Mouse (Mus musculus): ENCODE data around the gene Rad51b. TPM values are rescaled to one million over a fixed set of nuclear protein-coding genes. Genes with fewer than 3 reads are reported as not detected.

Rad51b gene
- polyA plus RNA-seq, 1 experiment from 2014 or later = 9.0 TPM

- H3K36me3 ChIP-seq = no peaks in the 10 kb centered on the region
- H3K27me3 ChIP-seq = no peaks in the 10 kb centered on the region
- H3K4me3 ChIP-seq = no peak overlapping the region
- H3K9me3 ChIP-seq = no peaks in the 10 kb centered on the region
- no peak for ATAC-seq (ENCODE audit: borderline replicate concordance, extremely low read depth, low FRiP score, low TSS enrichment)
- H3K9ac ChIP-seq = no peak overlapping the region
- 26% methylated on average over 10 of the region's 10 CpGs for WGBS
- peak overlapping the region; percentile 17; the same call in 1 of the 2 replicates for H3K27ac ChIP-seq
- peaks cover 62% of the 10 kb centered on the region for H3K4me1 ChIP-seq
- H3K4me2 ChIP-seq = no peak overlapping the region
These were observed 448.9 kb downstream of the Rad51b start for GRCm38 (mm10) chr12:79745845-79746510.

GRCm38 (mm10) chr12:79747541-79747940 is 450.5 kb downstream of the Rad51b start:
- no peak for ATAC-seq (ENCODE audit: borderline replicate concordance, extremely low read depth, low FRiP score, low TSS enrichment)
- no peak overlapping the region for H3K4me3 ChIP-seq
- WGBS = 70% methylated on average over 3 of the region's 3 CpGs
- no peaks in the 10 kb centered on the region for H3K27me3 ChIP-seq
- H3K27ac ChIP-seq = peak overlapping the region; percentile 1; the same call in 1 of the 2 replicates
- peaks cover 68% of the 10 kb centered on the region for H3K4me1 ChIP-seq
- no peak overlapping the region for H3K4me2 ChIP-seq
- H3K9ac ChIP-seq = no peak overlapping the region
- no peaks in the 10 kb centered on the region for H3K9me3 ChIP-seq
- no peaks in the 10 kb centered on the region for H3K36me3 ChIP-seq

DNA sequence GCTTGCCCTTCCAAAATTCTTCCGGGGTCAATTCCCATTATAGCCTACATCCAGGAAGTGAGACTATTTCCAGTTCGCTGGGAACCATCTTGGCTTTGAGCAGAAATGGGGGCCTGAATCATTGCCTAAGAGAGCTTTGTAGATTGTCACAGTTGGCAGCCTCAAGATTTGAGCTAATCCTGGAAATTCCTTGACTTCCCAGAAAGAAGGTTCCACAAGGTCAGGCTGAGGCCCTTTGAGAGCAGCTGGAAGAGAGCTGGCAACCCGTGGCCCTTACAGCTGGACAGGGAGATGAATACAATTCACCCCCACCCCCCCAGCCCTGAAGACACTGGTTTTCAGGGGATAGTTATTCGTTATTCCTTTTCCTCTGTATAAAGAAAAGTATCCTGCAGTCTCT is 451.8 kb downstream of the Rad51b start:
- no peak for ATAC-seq (ENCODE audit: borderline replicate concordance, extremely low read depth, low FRiP score, low TSS enrichment)

DNA sequence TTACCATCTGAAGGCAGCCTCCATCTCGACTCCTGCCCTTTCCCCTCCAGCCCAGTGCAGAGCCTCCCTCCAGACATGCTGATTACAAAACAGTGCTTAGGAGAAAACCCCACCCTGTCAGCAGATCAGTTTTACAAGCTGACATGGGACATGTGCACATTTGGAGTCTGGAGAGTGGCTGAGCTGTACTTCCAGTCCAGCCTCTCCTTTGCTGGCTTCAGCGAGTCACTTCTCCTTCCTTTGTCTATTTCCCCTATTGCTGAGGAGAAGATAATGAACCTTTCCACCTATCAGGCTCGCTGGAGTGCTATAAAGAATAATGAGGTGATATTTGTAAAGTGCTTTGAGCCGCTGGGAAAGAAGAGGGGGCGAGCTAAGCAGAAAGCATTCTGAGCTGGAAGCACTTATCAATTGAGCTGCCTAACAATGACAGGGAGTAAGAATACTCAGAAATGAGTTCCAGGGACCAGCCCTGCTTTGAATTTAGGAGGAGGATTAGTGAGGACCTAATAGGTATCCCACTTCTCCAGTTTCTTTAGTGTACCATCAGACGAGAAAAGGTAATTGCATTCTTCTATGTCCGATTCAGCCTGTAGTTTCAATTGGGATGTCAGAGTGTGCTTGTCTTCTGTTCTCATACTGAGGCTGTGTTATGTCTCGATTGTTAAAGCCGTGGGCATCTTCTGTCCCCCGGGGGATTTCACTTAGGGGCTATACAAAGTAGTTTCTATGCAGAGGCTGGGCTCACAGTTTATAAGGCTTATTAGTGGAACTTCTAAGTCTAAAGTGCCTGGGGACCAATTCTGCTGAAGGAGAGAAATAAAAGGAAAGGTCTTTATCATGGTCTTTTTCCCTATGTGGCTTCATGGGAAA is 453.4 kb downstream of the Rad51b start:
- Histone ChIP-seq H3K4me3 (no peak overlapping the region), H3K9ac (peak overlapping the region; percentile 16; the same call in 1 of the 2 replicates), H3K4me2 (no peak overlapping the region), H3K9me3 (no peaks in the 10 kb centered on the region), H3K27ac (peak overlapping the region; percentile 72), H3K27me3 (no peaks in the 10 kb centered on the region), H3K4me1 (peaks cover 70% of the 10 kb centered on the region), H3K36me3 (no peaks in the 10 kb centered on the region)
- WGBS = 23% methylated on average over 10 of the region's 10 CpGs
- ATAC-seq (ENCODE audit: borderline replicate concordance, extremely low read depth, low FRiP score, low TSS enrichment) = peak; percentile 90

More for the DNA sequence above, 451.8 kb downstream of the Rad51b start:
- H3K36me3 ChIP-seq = no peaks in the 10 kb centered on the region
- H3K27me3 ChIP-seq = no peaks in the 10 kb centered on the region
- no peak overlapping the region for H3K9ac ChIP-seq
- no peak overlapping the region for H3K4me2 ChIP-seq
- H3K4me1 ChIP-seq = peaks cover 69% of the 10 kb centered on the region
- no peaks in the 10 kb centered on the region for H3K9me3 ChIP-seq
- no peak overlapping the region for H3K4me3 ChIP-seq
- 48% methylated on average over 4 of the region's 4 CpGs for WGBS
- 0 out of 2 replicates have a peak overlapping the region, but pooled peaks have one; percentile 72 for H3K27ac ChIP-seq

DNA sequence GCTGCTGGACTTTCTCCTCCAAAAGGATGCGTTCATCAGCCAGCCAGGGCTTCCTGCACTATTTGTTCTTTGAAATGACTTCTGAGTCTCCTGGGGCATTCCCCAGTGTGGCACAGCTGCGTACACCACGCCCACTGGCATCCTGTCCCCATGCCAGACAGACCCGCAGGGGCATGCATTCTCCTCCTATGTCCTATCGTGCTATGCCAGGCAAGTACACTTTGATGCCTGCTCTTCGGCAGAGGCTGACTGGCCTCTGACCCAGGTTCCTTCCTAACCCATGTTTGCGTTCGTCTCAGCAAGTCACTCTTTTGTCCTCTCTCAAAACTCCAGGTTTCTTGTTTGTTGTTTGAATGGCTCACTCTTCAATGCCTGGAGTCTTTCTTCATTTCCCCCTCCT is 454.7 kb downstream of the Rad51b start:
- Histone ChIP-seq H3K4me1 (peaks cover 70% of the 10 kb centered on the region), H3K9me3 (no peaks in the 10 kb centered on the region), H3K4me3 (no peak overlapping the region), H3K36me3 (no peaks in the 10 kb centered on the region), H3K9ac (no peak overlapping the region), H3K4me2 (no peak overlapping the region), H3K27me3 (no peaks in the 10 kb centered on the region), H3K27ac (peak overlapping the region; percentile 72)
- no peak for ATAC-seq (ENCODE audit: borderline replicate concordance, extremely low read depth, low FRiP score, low TSS enrichment)
- 35% methylated on average over 8 of the region's 8 CpGs for WGBS

GRCm38 (mm10) chr12:79752189-79752588 is 455.1 kb downstream of the Rad51b start:
- no peak overlapping the region for H3K4me2 ChIP-seq

GRCm38 (mm10) chr12:79755617-79756016 is 458.5 kb downstream of the Rad51b start:
- Histone ChIP-seq H3K4me2 (no peak overlapping the region), H3K27ac (peak overlapping the region; percentile 69; the same call in 1 of the 2 replicates), H3K4me1 (peaks cover 72% of the 10 kb centered on the region), H3K9me3 (no peaks in the 10 kb centered on the region), H3K27me3 (no peaks in the 10 kb centered on the region), H3K9ac (no peak overlapping the region), H3K4me3 (no peak overlapping the region), H3K36me3 (no peaks in the 10 kb centered on the region)
- 52% methylated on average over 4 of the region's 4 CpGs for WGBS
- 0 out of 2 replicates have a peak, but pooled peaks have one; percentile 58 for ATAC-seq (ENCODE audit: borderline replicate concordance, extremely low read depth, low FRiP score, low TSS enrichment)

More at GRCm38 (mm10) chr12:79752189-79752588, 455.1 kb downstream of the Rad51b start:
- WGBS = 47% methylated on average over 5 of the region's 5 CpGs
- H3K4me3 ChIP-seq = no peak overlapping the region
- no peaks in the 10 kb centered on the region for H3K9me3 ChIP-seq
- no peaks in the 10 kb centered on the region for H3K36me3 ChIP-seq
- H3K4me1 ChIP-seq = peaks cover 71% of the 10 kb centered on the region
- no peak for ATAC-seq (ENCODE audit: borderline replicate concordance, extremely low read depth, low FRiP score, low TSS enrichment)
- H3K27me3 ChIP-seq = no peaks in the 10 kb centered on the region
- H3K9ac ChIP-seq = no peak overlapping the region
- H3K27ac ChIP-seq = peak overlapping the region; percentile 72

- ATAC-seq (ENCODE audit: borderline replicate concordance, extremely low read depth, low FRiP score, low TSS enrichment) = no peak
- WGBS = 48% methylated on average over 5 of the region's 5 CpGs
- peaks cover 68% of the 10 kb centered on the region for H3K4me1 ChIP-seq
These were observed 459.3 kb downstream of the Rad51b start for GRCm38 (mm10) chr12:79756352-79756751.

GRCm38 (mm10) chr12:79757775-79758174 is 460.7 kb downstream of the Rad51b start:
- H3K27me3 ChIP-seq = no peaks in the 10 kb centered on the region
- peak overlapping the region; percentile 53 for H3K27ac ChIP-seq
- 35% methylated on average over 4 of the region's 4 CpGs for WGBS
- H3K4me1 ChIP-seq = peaks cover 66% of the 10 kb centered on the region
- H3K4me3 ChIP-seq = no peak overlapping the region
- no peaks in the 10 kb centered on the region for H3K9me3 ChIP-seq
- H3K9ac ChIP-seq = no peak overlapping the region
- no peak for ATAC-seq (ENCODE audit: borderline replicate concordance, extremely low read depth, low FRiP score, low TSS enrichment)
- no peaks in the 10 kb centered on the region for H3K36me3 ChIP-seq
- no peak overlapping the region for H3K4me2 ChIP-seq

More at GRCm38 (mm10) chr12:79756352-79756751, 459.3 kb downstream of the Rad51b start:
- Histone ChIP-seq H3K36me3 (no peaks in the 10 kb centered on the region), H3K9me3 (no peaks in the 10 kb centered on the region), H3K4me2 (no peak overlapping the region), H3K9ac (no peak overlapping the region), H3K27ac (peak overlapping the region; percentile 53), H3K4me3 (no peak overlapping the region), H3K27me3 (no peaks in the 10 kb centered on the region)

GRCm38 (mm10) chr12:79759180-79759902 is 462.3 kb downstream of the Rad51b start:
- H3K27me3 ChIP-seq = no peaks in the 10 kb centered on the region
- H3K4me1 ChIP-seq = peaks cover 64% of the 10 kb centered on the region
- no peak overlapping the region for H3K4me3 ChIP-seq
- no peaks in the 10 kb centered on the region for H3K36me3 ChIP-seq
- H3K9me3 ChIP-seq = no peaks in the 10 kb centered on the region
- ATAC-seq (ENCODE audit: borderline replicate concordance, extremely low read depth, low FRiP score, low TSS enrichment) = no peak
- no peak overlapping the region for H3K9ac ChIP-seq
- no peak overlapping the region for H3K27ac ChIP-seq
- WGBS = 55% methylated on average over 8 of the region's 8 CpGs
- no peak overlapping the region for H3K4me2 ChIP-seq

GRCm38 (mm10) chr12:79761217-79761616 is 464.1 kb downstream of the Rad51b start:
- 38% methylated on average over 2 of the region's 2 CpGs for WGBS
- H3K9ac ChIP-seq = no peak overlapping the region
- H3K4me2 ChIP-seq = no peak overlapping the region
- peak overlapping the region; percentile 77 for H3K27ac ChIP-seq
- peaks cover 54% of the 10 kb centered on the region for H3K4me1 ChIP-seq
- ATAC-seq (ENCODE audit: borderline replicate concordance, extremely low read depth, low FRiP score, low TSS enrichment) = peak; percentile 82; the same call in 1 of the 2 replicates
- no peak overlapping the region for H3K4me3 ChIP-seq
- no peaks in the 10 kb centered on the region for H3K36me3 ChIP-seq
- no peaks in the 10 kb centered on the region for H3K9me3 ChIP-seq
- H3K27me3 ChIP-seq = no peaks in the 10 kb centered on the region
